ENCODE assay signal across 17 mouse cellular contexts in genomic region chr8:123343422-123343821, GRCm38 (mm10). TPM values are rescaled to one million over a fixed set of nuclear protein-coding genes. Genes with fewer than 3 reads are reported as not detected.
DNase-seq lines count a peak whose midpoint lies in the region; TF ChIP-seq lines count a peak whose summit lies in the region.
"Had no signal": no experiment of that assay in that cellular context is flagged by ENCODE, and none has a peak within 500 bp of the region (broad histone marks: within the 10 kb centered on the region; RNA-seq: fewer than 3 reads in every experiment).

No protein-coding gene starts in this region.

- DNase-seq in spleen, adult 2 months (ENCODE audit: low read depth in 1 of 2, low spot score in 2 of 2): no peak
- DNase-seq in spleen, adult 12 weeks (ENCODE audit: low spot score): no peak
- DNase-seq in kidney, adult 8-10 months: peak; percentile 30 to 48
- DNase-seq in kidney, postnatal 36 days: peak; percentile 33 to 42
- peak; percentile 10 to 31 for DNase-seq in natural killer cell, adult 2 months (ENCODE audit: low spot score in 2 of 2)
- DNase-seq in layer of hippocampus, adult 2 months (ENCODE audit: low spot score in 2 of 2): no peak
- no peak for DNase-seq in ovary, postnatal 14 days (ENCODE audit: low spot score)
- DNase-seq in thymus, postnatal 25 days: no peak
- DNase-seq: cerebellum, adult 11 months; cerebellum, postnatal 25 days; forebrain, postnatal 0 days; thymus, postnatal 4 days had no signal

- no peaks in the 10 kb centered on the region for H3K27me3 ChIP-seq in spleen, adult 2 months (ENCODE audit: control insufficient read depth, insufficient read depth, low read length)
- H3K27me3 ChIP-seq: heart, embryonic 15.5 days; neural tube, embryonic 12.5 days; Patski had no signal

- peaks cover 3% of the 10 kb centered on the region; the same call in 1 of the 2 replicates for H3K4me1 ChIP-seq in spleen, adult 2 months (ENCODE audit: control insufficient read depth, insufficient read depth, insufficient read length)
- H3K4me1 ChIP-seq: neural tube, embryonic 12.5 days had no signal

- no peak for TF ChIP-seq CTCF in spleen, adult 2 months (IDR thresholded peaks at IDR 0.05; ENCODE audit: extremely low read depth, insufficient read depth, insufficient read length, insufficient replicate concordance)
- no peak for TF ChIP-seq CTCF in layer of hippocampus, adult 2 months (conservative IDR thresholded peaks at IDR 0.05)

- 0 out of 2 replicates have a peak overlapping the region, but pooled peaks have one; percentile 32 for H3K27ac ChIP-seq in spleen, adult 2 months (ENCODE audit: insufficient read depth, low read length)
- H3K27ac ChIP-seq in layer of hippocampus, adult 2 months: no peak overlapping the region
- H3K27ac ChIP-seq: heart, embryonic 15.5 days; hindbrain, embryonic 10.5 days; neural tube, embryonic 12.5 days had no signal

- no peak overlapping the region for H3K4me3 ChIP-seq in spleen, adult 2 months (ENCODE audit: extremely low read depth, insufficient read depth, insufficient read length)
- no peak overlapping the region for H3K4me3 ChIP-seq in layer of hippocampus, adult 2 months
- H3K4me3 ChIP-seq: heart, embryonic 15.5 days; hindbrain, embryonic 10.5 days; neural tube, embryonic 12.5 days had no signal

- WGBS in spleen, adult 2 months: 78% methylated on average over 12 of the region's 12 CpGs

- no peaks in the 10 kb centered on the region for H3K36me3 ChIP-seq in spleen, adult 2 months (ENCODE audit: control insufficient read depth, insufficient read depth, low read length)
- H3K36me3 ChIP-seq: heart, embryonic 15.5 days had no signal

- no peak for TF ChIP-seq POLR2A in spleen, adult 2 months (IDR thresholded peaks at IDR 0.05; ENCODE audit: low read depth, low read length)

RNA-seq across cellular contexts. Expression of gene Spire2, which starts 10.9 kb away (rescaled TPM):
- polyA plus RNA-seq in spleen, adult 2 months (2012; rRNA removed): 0.88 and 1.1 TPM in 2 replicates
- total RNA-seq in layer of hippocampus, adult 2 months (2021): 10 to 100 TPM; 15.8 to 17.4 TPM

RNA-seq across cellular contexts. Expression of gene Fanca, which starts 25.0 kb away (rescaled TPM):
- 55.7 and 76.1 TPM in 2 replicates for polyA plus RNA-seq in spleen, adult 2 months (2012; rRNA removed)
- total RNA-seq in layer of hippocampus, adult 2 months (2021): 1 to 10 TPM; 1.7 to 2.8 TPM
- total RNA-seq: gastrocnemius, adult 8-10 months had no signal

RNA-seq across cellular contexts. Expression of gene Tcf25, which starts 30.1 kb away (rescaled TPM):
- 137 and 149 TPM in 2 replicates for polyA plus RNA-seq in spleen, adult 2 months (2012; rRNA removed)
- total RNA-seq in layer of hippocampus, adult 2 months (2021): 100 to 1,000 TPM; 459 to 497 TPM

Comparison
In these comparisons a context has a peak if more than half of its experiments do, and no peak if none do; other contexts are left out.
1. DNase-seq: peak in kidney, adult 8-10 months (2 of 2), kidney, postnatal 36 days (2 of 2) and natural killer cell, adult 2 months (2 of 2); none in spleen, adult 2 months (0 of 2), spleen, adult 12 weeks (single experiment), layer of hippocampus, adult 2 months (0 of 2), ovary, postnatal 14 days (single experiment) and thymus, postnatal 25 days (single experiment).